Mouse (Mus musculus) bone marrow macrophage, adult 2 months (primary cell): ENCODE measurements around the gene Snn. TPM values are rescaled to one million over a fixed set of nuclear protein-coding genes. Genes with fewer than 3 reads are reported as not detected.

Experiments used
- H3K27ac ChIP-seq: 2 replicates; pipeline ENCODE4 v1.5.1; 2012; ENCODE audit warnings: low read depth, low read length; ENCODE audit not compliant: insufficient read depth
- H3K4me1 ChIP-seq: 2 replicates; pipeline ENCODE4 v1.6.1; 2012; ENCODE audit warnings: low read length; ENCODE audit not compliant: control insufficient read depth, insufficient read depth
- H3K4me3 ChIP-seq: 2 replicates; pipeline ENCODE4 v1.5.1; 2012; ENCODE audit warnings: mild to moderate bottlenecking, low read length, moderate library complexity; ENCODE audit not compliant: insufficient read depth
- CTCF ChIP-seq: IDR thresholded peaks from 2 replicates; pipeline ENCODE4 v1.5.1; 2012; ENCODE audit warnings: low read depth, mild to moderate bottlenecking, low read length, moderate library complexity
- POLR2A ChIP-seq: IDR thresholded peaks from 2 replicates; pipeline ENCODE4 v1.6.1; 2012; ENCODE audit warnings: mild to moderate bottlenecking, low read depth, low read length, borderline replicate concordance
- polyA plus RNA-seq: library from polyadenylated mRNA; stranded (reverse); fragments of >200 nt; gene quantifications from 2 replicates; pipeline ENCODE4 v1.2.4, GENCODE M21; 2012; ENCODE audit not compliant: missing spikeins, insufficient read depth, insufficient read length

Snn gene
- polyA plus RNA-seq, 1 experiment = 1.2 TPM

GRCm38 (mm10) chr16:11066833-11067191 is 6.1 kb downstream of the Snn start:
- TF ChIP-seq POLR2A = no peak
- no peak; the same call in 1 of the 2 replicates for TF ChIP-seq CTCF
- H3K27ac ChIP-seq = no peak overlapping the region
- H3K4me3 ChIP-seq = peak overlapping the region; percentile 66
- H3K4me1 ChIP-seq = peaks cover 33% of the 10 kb centered on the region

GRCm38 (mm10) chr16:11068666-11069065 is 7.9 kb downstream of the Snn start:
- TF ChIP-seq CTCF (no peak), POLR2A (no peak)
- Histone ChIP-seq H3K27ac (no peak overlapping the region), H3K4me1 (peaks cover 25% of the 10 kb centered on the region), H3K4me3 (no peak overlapping the region)

GRCm38 (mm10) chr16:11069271-11069670 is 8.5 kb downstream of the Snn start:
- Histone ChIP-seq H3K27ac (no peak overlapping the region), H3K4me3 (no peak overlapping the region), H3K4me1 (peaks cover 24% of the 10 kb centered on the region)
- TF ChIP-seq CTCF = no peak
- no peak for TF ChIP-seq POLR2A

GRCm38 (mm10) chr16:11069710-11070420 is 9.1 kb downstream of the Snn start:
- no peak overlapping the region for H3K27ac ChIP-seq
- no peak overlapping the region for H3K4me3 ChIP-seq
- no peak for TF ChIP-seq CTCF
- no peak for TF ChIP-seq POLR2A
- H3K4me1 ChIP-seq = peaks cover 24% of the 10 kb centered on the region

- TF ChIP-seq CTCF (no peak), POLR2A (no peak)
- no peak overlapping the region for H3K27ac ChIP-seq
- peaks cover 17% of the 10 kb centered on the region for H3K4me1 ChIP-seq
- no peak overlapping the region for H3K4me3 ChIP-seq
Measured at GRCm38 (mm10) chr16:11071176-11071575, 10.4 kb downstream of the Snn start.

- Histone ChIP-seq H3K4me1 (peaks cover 17% of the 10 kb centered on the region), H3K27ac (no peak overlapping the region), H3K4me3 (no peak overlapping the region)
- no peak for TF ChIP-seq CTCF
- TF ChIP-seq POLR2A = no peak
Measured at GRCm38 (mm10) chr16:11071887-11072286, 11.1 kb downstream of the Snn start.

- H3K27ac ChIP-seq = no peak overlapping the region
- H3K4me1 ChIP-seq = peaks cover 12% of the 10 kb centered on the region
- H3K4me3 ChIP-seq = no peak overlapping the region
- no peak for TF ChIP-seq CTCF
- TF ChIP-seq POLR2A = no peak
Measured at GRCm38 (mm10) chr16:11072454-11072853, 11.7 kb downstream of the Snn start.

- Histone ChIP-seq H3K4me3 (no peak overlapping the region), H3K4me1 (peaks cover 12% of the 10 kb centered on the region), H3K27ac (no peak overlapping the region)
- TF ChIP-seq CTCF (no peak), POLR2A (no peak)
Measured at GRCm38 (mm10) chr16:11073060-11073459, 12.3 kb downstream of the Snn start.

- TF ChIP-seq CTCF (no peak), POLR2A (no peak)
- Histone ChIP-seq H3K4me1 (peaks cover 6% of the 10 kb centered on the region), H3K27ac (no peak overlapping the region), H3K4me3 (no peak overlapping the region)
Measured at GRCm38 (mm10) chr16:11077601-11078201, 17.0 kb downstream of the Snn start.

- TF ChIP-seq POLR2A (no peak), CTCF (no peak)
- Histone ChIP-seq H3K4me3 (no peak overlapping the region), H3K4me1 (peaks cover 6% of the 10 kb centered on the region), H3K27ac (no peak overlapping the region)
Measured at GRCm38 (mm10) chr16:11078216-11078869, 17.6 kb downstream of the Snn start.
